Mouse (Mus musculus) adrenal gland, postnatal 4 days (tissue): ENCODE results near the gene Urad. TPM values are rescaled to one million over a fixed set of nuclear protein-coding genes. Genes with fewer than 3 reads are reported as not detected.

Experiments
- DNase-seq, 2 experiments: peaks; one replicate each; pipeline ENCODE4 v3.0.0; 2021 to 2022; ENCODE audit warnings: low spot score in 2 of 2, mixed read lengths in 2 of 2
- total RNA-seq, 2 experiments: library from RNA; stranded (reverse); gene quantifications; 2 replicates each; pipeline ENCODE4 v1.2.3; 2021

The Urad gene
- total RNA-seq, 2 experiments from 2014 or later = 1.1 to 7.2 TPM

DNA sequence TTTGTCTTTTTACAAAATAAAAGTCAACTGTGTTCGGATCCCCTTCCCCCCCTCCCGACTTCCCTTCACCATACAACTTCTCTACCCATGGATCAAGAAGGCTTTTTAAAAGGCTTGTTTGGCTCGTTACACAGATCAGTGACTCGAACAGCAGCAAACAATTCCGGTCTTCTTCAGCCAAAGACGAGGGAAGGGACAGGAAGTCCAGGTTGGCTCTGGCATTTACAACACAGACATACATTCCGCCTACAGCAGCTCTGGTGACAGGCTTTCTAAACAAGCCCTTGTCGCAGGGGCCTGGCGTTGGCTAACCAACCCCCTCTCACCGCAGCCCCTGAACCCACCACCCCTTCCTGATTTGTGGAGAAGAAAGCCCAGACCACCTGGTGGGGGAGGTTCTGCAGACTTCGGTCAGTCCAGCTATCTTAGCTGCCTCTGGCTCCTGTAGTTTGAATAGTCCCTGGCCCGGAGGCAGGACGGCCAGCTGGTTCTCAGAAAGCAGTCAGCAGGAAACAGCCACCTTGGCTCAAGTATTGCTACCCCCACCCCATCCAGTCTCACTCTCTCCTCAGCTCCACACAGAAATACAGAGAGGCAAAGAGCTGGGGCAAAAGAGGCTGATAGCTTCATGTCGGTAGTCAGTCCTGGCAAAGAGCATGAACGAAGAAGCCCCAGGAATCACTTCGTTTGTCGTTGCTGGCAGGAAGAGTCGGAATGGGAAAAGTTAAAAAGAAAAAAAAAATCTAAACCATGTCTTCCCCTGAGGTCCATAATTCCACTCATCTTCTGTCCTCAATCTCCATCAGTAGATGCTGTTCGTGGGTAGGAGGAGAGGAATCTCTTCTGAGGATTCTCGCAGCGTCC, 21.1 kb downstream of the Urad start:
- DNase-seq = no peak

DNA sequence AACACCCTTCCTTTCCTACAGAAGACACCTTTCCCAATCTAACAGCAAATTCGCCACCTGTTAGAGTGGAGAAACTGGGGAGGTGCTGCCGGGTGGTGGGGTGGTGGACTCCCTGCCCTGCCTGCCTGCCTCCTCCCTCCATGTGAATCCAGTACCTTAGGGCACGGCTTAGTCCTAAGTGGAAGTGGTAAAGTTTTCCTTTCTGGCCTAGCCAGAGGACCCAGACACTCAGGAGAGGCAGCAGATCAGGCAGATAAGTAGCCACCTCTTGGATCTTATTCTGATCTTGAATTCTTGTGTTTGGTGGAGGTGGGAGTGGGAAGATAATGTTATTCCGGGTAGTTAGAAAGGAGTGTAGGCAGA, 22.3 kb downstream of the Urad start:
- no peak for DNase-seq

DNA sequence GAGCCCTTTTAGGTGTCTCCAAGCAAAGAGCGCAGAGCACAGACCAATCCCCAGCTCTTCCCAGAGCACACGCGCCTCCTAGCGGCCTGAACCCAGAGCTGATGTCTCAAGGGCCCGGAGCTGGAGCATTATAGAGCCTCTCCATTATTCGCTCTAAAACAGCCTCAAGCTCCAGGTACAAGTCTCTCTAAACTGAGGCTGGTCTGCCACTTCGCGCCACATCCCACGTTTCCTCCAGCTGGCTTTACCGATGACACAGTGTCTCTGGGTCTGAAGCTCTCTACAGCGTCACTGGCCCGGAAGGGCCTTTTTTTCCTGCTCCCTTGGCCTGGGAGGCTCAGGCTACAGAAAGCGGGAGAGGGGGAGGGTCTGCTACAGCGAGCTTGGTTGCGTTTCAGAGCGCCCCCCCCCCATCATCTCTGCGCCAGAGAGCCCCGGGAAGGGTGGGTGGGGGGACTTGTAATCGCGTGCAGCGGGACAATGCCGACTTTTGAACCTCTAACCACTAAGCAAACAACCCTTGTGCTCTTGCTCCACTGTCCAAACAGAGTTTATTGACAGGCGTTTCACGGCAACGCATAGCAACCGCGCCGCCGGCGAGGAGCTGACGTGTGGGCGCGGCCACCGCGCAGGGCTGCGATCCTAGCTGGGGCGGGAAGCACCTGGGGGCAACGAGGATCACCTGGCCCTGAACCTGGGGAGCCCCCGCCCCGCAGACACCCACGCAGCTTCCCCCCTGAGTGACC, 22.8 kb downstream of the Urad start:
- DNase-seq = no peak

DNA sequence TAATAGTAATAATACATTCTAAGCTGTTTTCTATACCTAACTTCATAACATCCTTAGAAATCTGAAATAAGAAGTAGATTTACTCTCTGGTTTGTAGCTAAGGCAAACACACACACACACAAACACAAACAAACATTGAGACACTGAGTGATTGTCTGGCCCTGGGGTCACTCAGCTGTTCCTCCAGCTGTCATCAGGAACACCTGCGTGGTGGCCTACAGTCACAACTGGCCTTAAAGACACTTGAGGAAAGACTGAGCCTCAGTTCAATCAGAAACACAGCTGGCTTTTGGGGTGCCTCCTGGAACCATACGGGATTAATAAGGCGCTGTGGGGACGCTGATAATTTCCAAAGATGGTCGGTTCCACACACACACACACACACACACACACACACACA, 25.0 kb downstream of the Urad start:
- DNase-seq = no peak

DNA sequence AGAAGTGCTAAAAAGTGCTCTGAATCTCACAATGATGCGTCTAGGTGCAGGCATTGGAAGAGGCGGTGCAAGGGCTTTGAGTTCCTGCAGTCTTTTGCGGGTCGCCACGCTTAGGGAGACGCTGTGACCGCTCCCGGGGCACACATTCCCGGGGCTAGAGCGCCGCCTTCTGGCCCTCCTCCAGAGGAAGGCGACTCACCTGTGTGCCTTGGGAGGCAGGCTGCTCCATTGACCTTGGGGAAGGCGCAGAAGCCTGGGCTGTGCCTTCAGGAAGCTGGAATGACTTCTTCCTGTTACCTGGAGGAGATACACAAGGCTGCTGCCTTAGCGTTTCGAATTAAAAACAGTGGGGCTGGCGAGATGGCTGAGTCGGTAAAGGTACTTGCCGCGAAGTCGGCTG, 28.1 kb downstream of the Urad start:
- DNase-seq = no peak

DNA sequence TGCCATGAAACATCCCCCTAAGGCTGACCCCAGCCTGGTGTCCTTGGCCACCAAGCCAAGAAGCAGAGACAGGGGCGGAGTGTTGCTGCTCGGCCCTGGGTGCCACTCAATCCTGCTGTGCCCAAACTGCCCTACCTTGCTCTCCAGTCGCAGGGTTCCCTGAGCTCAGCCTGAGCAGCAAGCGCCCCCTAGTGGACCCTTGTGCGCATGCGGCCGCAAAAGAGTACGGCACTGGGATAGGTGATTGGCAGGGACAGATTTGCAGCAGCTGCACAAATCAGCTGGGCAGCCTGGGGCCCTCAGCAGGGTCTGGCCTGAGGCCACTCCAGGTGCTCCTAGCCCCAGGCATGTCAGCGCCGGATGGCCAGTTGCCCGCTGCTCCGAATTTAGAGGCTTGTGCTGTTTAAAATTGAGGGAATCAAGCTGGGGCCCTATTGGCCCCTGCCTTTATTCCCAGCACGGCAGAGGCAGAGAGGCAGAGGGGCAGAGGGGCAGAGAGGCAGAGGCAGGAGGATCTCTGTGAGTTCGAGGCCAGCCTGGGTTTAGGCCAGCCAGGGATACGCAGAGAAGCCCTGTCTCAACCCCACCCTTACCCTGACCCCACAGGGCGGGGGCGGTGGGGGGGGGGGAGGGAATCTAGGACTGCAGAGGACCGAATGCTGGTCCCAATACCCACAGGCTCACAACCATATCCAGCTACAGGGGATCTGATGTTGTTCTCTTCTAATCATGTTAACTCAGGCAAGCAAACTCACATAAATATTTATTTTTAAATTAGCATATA, 28.9 kb downstream of the Urad start:
- peak in 1 of 2 experiments; percentile 33 for DNase-seq

DNA sequence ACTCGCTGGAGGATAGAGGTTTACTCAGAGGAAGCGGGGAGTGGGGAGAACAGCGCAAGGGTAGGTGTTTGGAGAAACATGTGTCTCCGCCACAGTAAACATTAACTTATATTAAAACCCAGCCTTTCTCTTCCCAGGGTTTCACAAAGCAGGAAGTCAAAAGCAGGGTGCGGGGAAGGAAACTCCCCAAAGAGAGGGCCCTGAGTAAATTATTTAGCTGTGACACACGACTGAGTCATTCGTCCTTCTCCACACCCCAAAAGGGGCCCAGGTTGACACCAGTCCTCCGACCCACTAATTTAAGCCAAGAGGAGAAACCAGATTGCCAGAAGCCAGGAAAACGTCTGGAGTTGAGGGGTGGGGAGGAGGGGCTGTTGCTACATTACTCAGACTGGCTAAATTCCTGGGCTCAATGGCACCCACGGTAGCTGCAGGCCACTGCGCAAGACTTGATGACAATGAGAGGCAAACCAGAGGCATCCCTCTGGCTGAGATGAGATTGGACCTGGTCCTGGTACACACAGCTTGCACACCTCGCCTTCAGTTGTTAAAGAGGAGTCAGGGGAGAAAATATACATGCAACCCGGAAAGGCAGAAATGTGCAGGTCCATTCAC, 29.6 kb downstream of the Urad start:
- DNase-seq = no peak

DNA sequence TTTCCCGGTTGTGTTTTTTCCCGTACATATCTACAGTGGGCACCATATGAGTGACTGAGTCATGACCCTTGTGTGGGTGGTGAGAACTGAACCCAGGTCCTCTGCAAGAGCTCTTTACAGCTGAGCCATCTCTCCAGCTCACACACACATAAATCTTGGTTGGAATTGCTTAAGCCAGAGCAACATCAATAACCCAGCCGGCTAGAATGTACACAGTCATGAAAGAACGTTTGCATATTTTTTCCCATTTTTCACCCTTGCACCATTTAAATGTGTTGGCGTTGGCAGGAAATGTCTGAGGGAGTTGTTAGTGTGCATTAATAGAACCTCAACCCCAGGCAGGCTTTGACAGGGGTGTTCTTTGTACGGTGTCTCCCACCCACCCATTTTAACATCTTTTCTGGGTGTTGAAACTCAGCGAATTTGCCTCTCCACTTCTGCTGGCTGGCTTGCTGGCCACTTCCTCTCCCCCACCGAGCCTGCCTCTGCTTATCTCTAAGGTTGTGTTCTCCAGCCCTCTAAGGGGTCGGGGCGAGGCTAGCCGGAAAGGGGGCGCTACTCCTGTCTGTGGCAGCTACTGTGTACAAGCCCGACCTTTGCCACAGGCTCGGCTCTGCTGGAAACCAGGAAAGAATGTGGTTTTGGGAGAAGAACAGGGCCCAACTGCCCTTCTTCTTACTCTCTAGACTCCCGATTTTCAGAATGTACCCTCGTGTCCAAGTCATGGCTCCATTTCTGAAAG, 30.3 kb downstream of the Urad start:
- DNase-seq = no peak

DNA sequence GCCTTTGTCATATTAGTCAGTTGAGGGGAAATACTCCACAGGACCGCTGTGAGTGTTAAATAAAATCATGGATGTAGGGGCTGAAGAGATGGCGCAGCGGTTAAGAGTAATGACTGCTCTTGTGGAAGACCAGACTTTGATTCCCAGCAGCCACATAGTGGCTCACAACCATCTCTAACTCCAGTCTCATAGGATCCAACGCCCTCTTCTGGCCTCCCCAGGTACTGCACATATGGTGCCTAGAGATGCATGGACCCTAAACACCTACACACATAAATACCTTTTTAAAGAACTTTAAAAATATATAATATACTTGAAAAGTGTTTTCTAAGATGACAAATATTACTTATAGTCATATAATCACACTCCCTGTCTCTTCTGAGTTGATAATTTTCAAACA, 37.9 kb downstream of the Urad start:
- no peak for DNase-seq

DNA sequence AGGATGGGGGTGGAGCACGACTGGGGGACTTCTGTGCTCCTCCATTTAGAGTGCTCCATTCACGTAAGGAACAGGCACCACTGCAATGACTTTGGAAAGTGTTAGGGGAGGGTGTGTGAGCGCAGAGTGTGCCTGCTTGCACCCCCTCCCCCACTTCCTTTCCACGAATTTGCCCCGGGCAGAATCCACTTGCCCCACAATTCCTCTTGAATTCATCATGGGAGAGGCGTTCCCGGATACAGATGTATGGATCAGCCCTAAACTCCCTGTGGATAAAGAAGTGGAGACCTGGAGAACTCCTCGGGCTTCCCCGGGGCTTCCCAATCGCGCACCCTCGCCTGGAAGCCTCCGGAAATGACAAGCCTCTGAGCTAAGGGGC, 44.7 kb downstream of the Urad start:
- no peak for DNase-seq

DNA sequence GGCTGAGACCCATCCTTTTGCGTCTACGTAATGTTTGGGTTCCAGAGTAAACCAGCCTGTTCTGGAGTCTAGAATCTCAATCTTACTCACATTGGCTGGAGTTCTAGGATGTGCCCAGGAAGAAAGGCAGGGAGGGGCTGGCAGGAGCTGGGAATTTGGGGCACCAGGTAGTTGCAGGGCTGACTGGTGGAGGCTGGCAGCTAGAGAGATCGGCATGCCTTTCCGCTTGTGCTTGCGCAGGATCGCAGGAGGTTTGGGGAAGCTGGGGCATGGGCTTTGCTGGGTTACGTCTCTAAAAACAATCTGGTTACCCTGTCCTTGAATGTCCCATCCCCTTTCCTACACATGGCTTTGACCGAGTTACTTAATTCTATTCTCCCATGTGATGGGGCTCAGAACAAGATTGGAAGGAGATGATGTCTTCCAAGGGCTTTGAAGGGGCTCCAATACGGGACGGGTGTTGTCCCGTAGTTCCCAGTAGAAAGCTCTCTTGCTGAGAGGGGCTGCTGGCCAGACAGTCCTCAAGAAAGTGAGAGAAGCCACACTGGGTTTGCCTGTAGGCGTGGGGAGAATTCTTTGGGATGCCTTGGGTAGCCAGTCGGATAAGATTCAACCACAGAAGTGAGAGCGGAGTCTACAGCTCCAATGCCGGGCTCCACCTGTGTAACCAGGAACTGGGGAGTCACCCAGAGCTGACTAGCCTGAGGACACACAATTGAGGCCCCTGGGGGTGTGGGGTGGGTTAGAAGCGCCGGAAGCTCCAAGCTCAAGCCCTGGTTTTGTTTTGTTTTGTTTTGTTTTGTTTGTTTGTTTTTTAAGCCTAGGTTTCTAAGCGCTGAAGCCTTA, 45.3 kb downstream of the Urad start:
- no peak for DNase-seq

DNA sequence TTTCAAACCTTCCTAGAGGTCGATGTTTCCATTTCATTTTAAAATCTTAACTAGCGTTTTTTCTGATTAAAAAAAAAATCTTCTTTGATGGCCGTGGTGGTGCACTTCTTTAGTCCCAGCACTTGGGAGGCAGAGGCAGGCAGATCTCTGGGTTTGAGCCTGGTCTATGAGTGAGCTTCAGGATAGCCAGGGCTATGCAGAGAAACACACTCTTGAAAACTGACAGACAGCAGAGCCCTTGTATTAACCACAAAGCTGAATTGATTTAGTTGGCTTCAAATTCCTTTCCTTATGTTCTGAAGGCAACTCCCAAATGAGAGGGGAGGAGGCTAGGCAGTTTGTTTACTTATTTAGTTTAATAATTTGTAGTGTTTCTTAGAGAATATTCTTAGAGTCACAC, 46.5 kb downstream of the Urad start:
- DNase-seq = no peak

DNA sequence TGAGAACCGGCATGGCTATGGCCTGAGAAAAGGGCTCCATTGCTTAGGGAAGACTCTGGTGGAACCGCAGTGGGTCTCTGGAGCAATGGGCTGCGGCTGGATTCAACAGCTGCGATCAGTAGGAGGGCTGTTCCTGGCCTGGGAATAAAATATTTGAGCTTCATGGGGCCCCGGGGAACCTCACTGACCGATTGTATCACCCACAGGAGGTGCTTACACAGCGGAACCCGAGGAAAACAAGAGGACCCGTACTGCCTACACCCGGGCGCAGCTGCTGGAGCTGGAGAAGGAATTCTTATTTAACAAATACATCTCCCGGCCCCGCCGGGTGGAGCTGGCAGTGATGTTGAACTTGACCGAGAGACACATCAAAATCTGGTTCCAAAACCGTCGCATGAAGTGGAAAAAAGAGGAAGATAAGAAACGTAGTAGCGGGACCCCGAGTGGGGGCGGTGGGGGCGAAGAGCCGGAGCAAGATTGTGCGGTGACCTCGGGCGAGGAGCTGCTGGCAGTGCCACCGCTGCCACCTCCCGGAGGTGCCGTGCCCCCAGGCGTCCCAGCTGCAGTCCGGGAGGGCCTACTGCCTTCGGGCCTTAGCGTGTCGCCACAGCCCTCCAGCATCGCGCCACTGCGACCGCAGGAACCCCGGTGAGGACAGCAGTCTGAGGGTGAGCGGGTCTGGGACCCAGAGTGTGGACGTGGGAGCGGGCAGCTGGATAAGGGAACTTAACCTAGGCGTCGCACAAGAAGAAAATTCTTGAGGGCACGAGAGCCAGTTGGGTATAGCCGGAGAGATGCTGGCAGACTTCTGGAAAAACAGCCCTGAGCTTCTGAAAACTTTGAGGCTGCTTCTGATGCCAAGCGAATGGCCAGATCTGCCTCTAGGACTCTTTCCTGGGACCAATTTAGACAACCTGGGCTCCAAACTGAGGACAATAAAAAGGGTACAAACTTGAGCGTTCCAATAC, 47.8 kb downstream of the Urad start:
- no peak for DNase-seq

DNA sequence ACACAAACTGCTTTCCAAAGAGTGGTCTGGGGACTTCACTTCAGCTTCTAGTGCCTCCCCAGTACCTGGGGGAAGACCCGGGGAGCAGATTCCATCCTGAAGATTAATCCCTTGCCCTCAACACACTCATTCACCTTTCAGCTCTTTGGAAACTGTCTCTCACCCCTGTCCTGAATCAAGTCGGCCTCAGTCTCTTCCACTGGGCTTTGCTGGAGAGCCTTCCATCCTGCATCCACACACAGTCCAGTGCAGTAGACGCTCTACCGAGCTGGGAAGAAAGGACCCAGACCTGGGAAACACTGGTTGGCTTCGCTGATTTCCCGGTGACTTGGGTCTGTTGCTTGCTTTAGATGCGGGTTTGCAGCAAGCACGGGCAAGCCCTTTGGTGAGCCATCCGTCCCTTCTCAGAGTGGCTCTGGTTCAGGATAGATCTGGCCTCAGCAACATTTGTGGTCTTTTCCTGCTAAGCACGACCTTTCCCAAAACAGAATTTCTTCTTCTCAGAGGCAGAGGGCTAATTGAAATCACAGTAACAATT, 49.4 kb downstream of the Urad start:
- DNase-seq = no peak

DNA sequence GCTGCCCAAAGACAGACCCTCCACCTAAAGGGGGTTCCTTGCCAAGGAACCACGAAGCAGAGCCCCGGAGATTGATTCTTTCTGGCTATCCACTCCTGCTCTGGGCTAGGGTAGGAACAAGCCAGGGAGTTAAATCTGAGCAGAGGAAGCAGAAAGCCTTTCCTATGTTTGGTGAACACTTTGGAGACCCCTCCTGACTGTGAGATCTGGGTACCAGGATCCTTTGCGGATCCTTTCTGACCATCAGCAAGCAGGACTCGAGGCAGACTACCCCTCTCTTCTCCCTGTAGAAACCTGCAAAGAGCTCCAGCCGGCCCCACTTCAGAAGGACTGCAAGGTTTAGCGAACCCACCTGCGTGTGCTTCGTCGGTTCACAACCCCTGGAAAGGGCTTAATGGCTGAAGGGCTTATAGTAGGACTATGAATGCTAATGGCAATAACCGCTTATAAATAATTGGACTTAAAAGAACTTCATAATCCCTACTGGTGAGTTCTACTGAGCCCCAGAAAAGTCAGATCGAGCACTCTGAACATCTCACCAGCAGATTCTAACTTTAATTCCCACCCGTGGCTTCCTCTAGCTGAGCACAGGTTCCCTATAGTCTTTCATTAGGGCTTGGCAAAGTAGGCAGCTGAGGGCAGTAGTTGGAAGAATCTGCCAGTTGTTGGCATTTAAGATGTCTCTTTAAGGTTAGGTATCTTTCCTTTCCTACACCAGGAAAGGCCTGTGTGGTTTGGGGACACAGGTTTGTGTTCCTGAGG, 50.0 kb downstream of the Urad start:
- no peak for DNase-seq

DNA sequence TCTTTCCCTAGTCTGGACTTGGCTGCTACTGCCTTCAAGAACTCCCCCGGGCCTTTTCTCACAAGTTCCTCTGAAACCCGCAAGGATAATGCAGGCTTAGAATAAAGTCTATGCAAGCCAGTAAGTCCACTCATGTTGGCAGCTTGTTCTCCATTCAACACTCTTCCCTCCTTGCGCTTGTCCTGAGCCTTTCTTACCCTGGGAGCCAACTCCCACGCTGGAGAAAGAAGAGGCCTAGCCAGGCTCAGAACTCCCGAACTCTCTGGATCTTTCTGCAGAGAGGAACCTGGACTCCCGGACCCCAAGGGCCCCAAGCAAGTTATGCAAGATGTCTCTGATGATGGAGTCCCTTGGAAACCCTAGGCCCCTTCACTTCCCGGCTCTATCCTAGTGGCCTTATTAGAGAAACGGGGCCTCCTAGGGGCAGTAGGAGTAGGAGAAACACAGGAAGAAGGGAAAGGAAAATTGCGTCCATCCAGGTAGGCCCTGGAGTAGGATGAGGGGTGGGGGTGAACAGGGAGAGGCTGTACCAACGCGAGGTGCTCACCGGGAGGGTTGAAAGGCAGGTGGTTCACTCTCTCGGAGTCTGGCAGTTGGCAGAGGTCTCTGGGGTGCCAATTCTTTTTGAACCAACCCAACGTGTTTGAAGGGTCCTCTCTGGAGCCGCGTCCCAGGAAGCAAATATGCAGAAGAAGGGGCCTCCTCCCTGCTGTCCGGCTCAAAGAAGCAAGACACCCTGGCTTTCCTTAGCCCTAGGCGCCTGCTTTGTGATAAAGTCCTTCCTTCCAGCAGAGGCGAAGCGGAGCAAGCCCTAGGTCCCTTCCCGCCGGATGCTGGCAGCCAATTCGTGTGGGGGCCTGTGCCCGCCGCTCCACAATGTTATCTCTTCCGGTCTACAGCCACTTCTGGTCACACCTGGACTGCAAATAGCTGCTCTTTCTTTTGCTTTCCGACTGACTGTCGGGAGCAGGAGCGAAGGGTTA, 51.3 kb downstream of the Urad start:
- no peak for DNase-seq
